Mouse (Mus musculus) stomach, postnatal 0 days (tissue): ENCODE measurements around the gene Acer2. TPM values are rescaled to one million over a fixed set of nuclear protein-coding genes. Genes with fewer than 3 reads are reported as not detected.

Experiments used
- ATAC-seq: fragments of 200-750 bp; cut with Nextera tagmentation; 2 replicates; pipeline ENCODE4 v1.8.0; 2017; ENCODE audit not compliant: low FRiP score, low TSS enrichment
- DNase-seq: peaks from one replicate; pipeline ENCODE4 v3.0.0-alpha.2; 2016; ENCODE audit warnings: low spot score
- H3K27ac ChIP-seq: fragments of 300-500 bp; sonication (generic); replicated peaks from 2 replicates; pipeline ENCODE4 v1.5.1; 2014; ENCODE audit warnings: mild to moderate bottlenecking, control low read depth
- H3K27me3 ChIP-seq: fragments of 300-500 bp; sonication (generic); 2 replicates; pipeline ENCODE4 v1.6.1; 2014; ENCODE audit warnings: low read length; ENCODE audit not compliant: control insufficient read depth, insufficient read depth
- H3K36me3 ChIP-seq: fragments of 300-500 bp; sonication (generic); 2 replicates; pipeline ENCODE4 v1.6.1; 2014; ENCODE audit warnings: low read length, mixed read lengths; ENCODE audit not compliant: control insufficient read depth, insufficient read depth
- H3K4me1 ChIP-seq: fragments of 300-500 bp; sonication (generic); replicated peaks from 2 replicates; pipeline ENCODE4 v1.6.1; 2014; ENCODE audit warnings: antibody characterized with exemption; ENCODE audit not compliant: control insufficient read depth, insufficient read depth
- H3K4me2 ChIP-seq: fragments of 300-500 bp; sonication (generic); replicated peaks from 2 replicates; pipeline ENCODE4 v1.6.1; 2014; ENCODE audit warnings: low read depth, mild to moderate bottlenecking, control low read depth, moderate library complexity
- H3K4me3 ChIP-seq: fragments of 300-500 bp; sonication (generic); 2 replicates; pipeline ENCODE4 v1.5.1; 2014; ENCODE audit warnings: low read depth, low read length, control low read depth
- H3K9ac ChIP-seq: fragments of 300-500 bp; sonication (generic); 2 replicates; pipeline ENCODE4 v1.6.1; 2014; ENCODE audit warnings: mild to moderate bottlenecking, low read length, control low read depth, mixed read lengths
- H3K9me3 ChIP-seq: fragments of 300-500 bp; sonication (generic); 2 replicates; pipeline ENCODE4 v1.6.1; 2016; ENCODE audit warnings: low read length; ENCODE audit not compliant: control insufficient read depth
- CTCF ChIP-seq: IDR thresholded peaks from 2 replicates; pipeline ENCODE4 v1.5.1; 2016; ENCODE audit warnings: antibody characterized with exemption, low read depth, mild to moderate bottlenecking, moderate library complexity
- EP300 ChIP-seq: optimal IDR thresholded peaks from 2 replicates; pipeline ENCODE3; 2016; ENCODE audit warnings: antibody characterized with exemption
- WGBS: fragments of 180-500 bp; shearing (Covaris S2); extraction: QIAGEN DNeasy Blood & Tissue Kit; methylation state at CpG from one replicate; pipeline ENCODE4 v1.1.7; 2014; 5-methylcytosine and 5-hydroxymethylcytosine counted together
- polyA plus RNA-seq: library from polyadenylated mRNA; unstranded; fragments of >200 nt; fragmentation: Nextera tagmentation; extraction: Ambion mirVana; gene quantifications from 2 replicates; pipeline ENCODE4 v1.2.1, GENCODE M21; 2015

Acer2 gene
- polyA plus RNA-seq, 1 experiment from 2014 or later = 15.9 TPM

- 26% methylated on average over 14 of the region's 14 CpGs for WGBS
- DNase-seq = no peak
- Histone ChIP-seq H3K4me1 (no peaks in the 10 kb centered on the region), H3K27ac (peak overlapping the region; percentile 49; the same call in 1 of the 2 replicates), H3K9me3 (no peaks in the 10 kb centered on the region), H3K4me2 (no peak overlapping the region), H3K36me3 (no peaks in the 10 kb centered on the region), H3K9ac (no peak overlapping the region), H3K4me3 (no peak overlapping the region), H3K27me3 (no peaks in the 10 kb centered on the region)
- no peak for TF ChIP-seq CTCF
- 0 out of 2 replicates have a peak, but pooled peaks have one; percentile 54 for ATAC-seq
Measured at GRCm38 (mm10) chr4:86898791-86899474, 24.7 kb downstream of the Acer2 start.

GRCm38 (mm10) chr4:86902351-86902750, 28.2 kb downstream of the Acer2 start:
- Histone ChIP-seq H3K9ac (no peak overlapping the region), H3K36me3 (no peaks in the 10 kb centered on the region), H3K9me3 (no peaks in the 10 kb centered on the region), H3K4me1 (no peaks in the 10 kb centered on the region), H3K4me3 (no peak overlapping the region), H3K27ac (no peak overlapping the region), H3K4me2 (no peak overlapping the region), H3K27me3 (no peaks in the 10 kb centered on the region)
- ATAC-seq (no peak), DNase-seq (no peak)
- TF ChIP-seq EP300 (no peak), CTCF (no peak)
- WGBS = 51% methylated on average over 6 of the region's 6 CpGs

- ATAC-seq = no peak
- Histone ChIP-seq H3K27ac (no peak overlapping the region), H3K9me3 (no peaks in the 10 kb centered on the region), H3K27me3 (no peaks in the 10 kb centered on the region), H3K9ac (no peak overlapping the region), H3K4me3 (no peak overlapping the region), H3K36me3 (no peaks in the 10 kb centered on the region), H3K4me2 (no peak overlapping the region), H3K4me1 (no peaks in the 10 kb centered on the region)
- TF ChIP-seq EP300 (no peak), CTCF (peak; percentile 57)
- no peak for DNase-seq
- 36% methylated on average over 3 of the region's 3 CpGs for WGBS
Measured at GRCm38 (mm10) chr4:86904969-86905368, 30.8 kb downstream of the Acer2 start.

- no peak overlapping the region for H3K4me2 ChIP-seq
- H3K4me1 ChIP-seq = no peaks in the 10 kb centered on the region
- ATAC-seq = no peak
- TF ChIP-seq EP300 (no peak), CTCF (no peak)
- H3K4me3 ChIP-seq = no peak overlapping the region
- H3K27ac ChIP-seq = no peak overlapping the region
- H3K36me3 ChIP-seq = no peaks in the 10 kb centered on the region
- H3K27me3 ChIP-seq = no peaks in the 10 kb centered on the region
- no peak for DNase-seq
- no peak overlapping the region for H3K9ac ChIP-seq
- 93% methylated on average over 1 of the region's 1 CpGs for WGBS
- no peaks in the 10 kb centered on the region for H3K9me3 ChIP-seq
Measured at GRCm38 (mm10) chr4:86905869-86906268, 31.7 kb downstream of the Acer2 start.

- no peaks in the 10 kb centered on the region for H3K36me3 ChIP-seq
- no peaks in the 10 kb centered on the region for H3K9me3 ChIP-seq
- ATAC-seq = 0 out of 2 replicates have a peak, but pooled peaks have one; percentile 38
- no peaks in the 10 kb centered on the region for H3K4me1 ChIP-seq
- peak; percentile 38 for DNase-seq
- no peak for TF ChIP-seq CTCF
- TF ChIP-seq EP300 = no peak
- 0 out of 2 replicates have a peak overlapping the region, but pooled peaks have one; percentile 4 for H3K27ac ChIP-seq
- 31% methylated on average over 18 of the region's 18 CpGs for WGBS
- H3K9ac ChIP-seq = no peak overlapping the region
- no peak overlapping the region for H3K4me2 ChIP-seq
- no peaks in the 10 kb centered on the region for H3K27me3 ChIP-seq
- no peak overlapping the region for H3K4me3 ChIP-seq
Measured at GRCm38 (mm10) chr4:86911576-86912341, 37.6 kb downstream of the Acer2 start.

- H3K4me1 ChIP-seq = no peaks in the 10 kb centered on the region
- no peaks in the 10 kb centered on the region for H3K36me3 ChIP-seq
- no peak overlapping the region for H3K27ac ChIP-seq
- H3K9me3 ChIP-seq = no peaks in the 10 kb centered on the region
- no peak for DNase-seq
- no peak overlapping the region for H3K4me3 ChIP-seq
- no peak for TF ChIP-seq EP300
- no peaks in the 10 kb centered on the region for H3K27me3 ChIP-seq
- no peak overlapping the region for H3K9ac ChIP-seq
- H3K4me2 ChIP-seq = no peak overlapping the region
- 81% methylated on average over 7 of the region's 7 CpGs for WGBS
- no peak for ATAC-seq
Measured at GRCm38 (mm10) chr4:86912757-86913156, 38.6 kb downstream of the Acer2 start.
